Mouse (Mus musculus) ovary, adult 18-20 months (tissue): ENCODE data around the gene Mfsd10.

Source experiments
- DNase-seq: peaks from one replicate; pipeline ENCODE4 v3.0.0; 2022; ENCODE audit warnings: low spot score, mixed read lengths

The Mfsd10 gene

GRCm38 (mm10) chr5:34636481-34637287, at the start of gene Mfsd10:
Gene Mfsd10, minus strand, starts transcription at chr5:34637212.
- DNase-seq: peak; percentile 74

GRCm38 (mm10) chr5:34670280-34670679, 33.3 kb upstream of the Mfsd10 start:
- DNase-seq: no peak

GRCm38 (mm10) chr5:34669493-34669892, 32.5 kb upstream of the Mfsd10 start:
- DNase-seq: no peak

GRCm38 (mm10) chr5:34663231-34663630, 26.2 kb upstream of the Mfsd10 start:
- no peak for DNase-seq

- no peak for DNase-seq
Observed at GRCm38 (mm10) chr5:34661909-34662308, 24.9 kb upstream of the Mfsd10 start.

GRCm38 (mm10) chr5:34660591-34661130, 23.6 kb upstream of the Mfsd10 start:
- no peak for DNase-seq

GRCm38 (mm10) chr5:34659686-34660590, 22.9 kb upstream of the Mfsd10 start, which contains the start of the genes Nop14 and Grk4:
Gene Nop14, minus strand, starts transcription at chr5:34660148.
Gene Grk4, plus strand, starts transcription at chr5:34660379.
- DNase-seq: peak; percentile 99

- no peak for DNase-seq
Observed at GRCm38 (mm10) chr5:34657556-34657955, 20.5 kb upstream of the Mfsd10 start.

GRCm38 (mm10) chr5:34654881-34655280, 17.9 kb upstream of the Mfsd10 start:
- no peak for DNase-seq

GRCm38 (mm10) chr5:34652961-34653360, 15.9 kb upstream of the Mfsd10 start:
- no peak for DNase-seq

- no peak for DNase-seq
Observed at GRCm38 (mm10) chr5:34647581-34647980, 10.6 kb upstream of the Mfsd10 start.

GRCm38 (mm10) chr5:34642932-34643331, 5.9 kb upstream of the Mfsd10 start:
- DNase-seq: no peak

- no peak for DNase-seq
Observed at GRCm38 (mm10) chr5:34641991-34642390, 5.0 kb upstream of the Mfsd10 start.

- no peak for DNase-seq
Observed at GRCm38 (mm10) chr5:34637591-34638156, 662 bp upstream of the Mfsd10 start.

- no peak for DNase-seq
Observed at GRCm38 (mm10) chr5:34635665-34636192, 1.3 kb downstream of the Mfsd10 start.

GRCm38 (mm10) chr5:34634746-34635400, 2.1 kb downstream of the Mfsd10 start:
- no peak for DNase-seq

- DNase-seq: no peak
Observed at GRCm38 (mm10) chr5:34633641-34634040, 3.4 kb downstream of the Mfsd10 start.

- no peak for DNase-seq
Observed at GRCm38 (mm10) chr5:34632996-34633395, 4.0 kb downstream of the Mfsd10 start.

- no peak for DNase-seq
Observed at GRCm38 (mm10) chr5:34609966-34610365, 27.0 kb downstream of the Mfsd10 start.

- no peak for DNase-seq
Observed at GRCm38 (mm10) chr5:34608226-34608625, 28.8 kb downstream of the Mfsd10 start.
